Mouse (Mus musculus) ovary, postnatal 14 days (tissue): ENCODE measurements around the gene Gon4l.

Experiments
- DNase-seq: peaks from one replicate; pipeline ENCODE4 v3.0.0; 2022; ENCODE audit warnings: low spot score

Gene Gon4l

DNA sequence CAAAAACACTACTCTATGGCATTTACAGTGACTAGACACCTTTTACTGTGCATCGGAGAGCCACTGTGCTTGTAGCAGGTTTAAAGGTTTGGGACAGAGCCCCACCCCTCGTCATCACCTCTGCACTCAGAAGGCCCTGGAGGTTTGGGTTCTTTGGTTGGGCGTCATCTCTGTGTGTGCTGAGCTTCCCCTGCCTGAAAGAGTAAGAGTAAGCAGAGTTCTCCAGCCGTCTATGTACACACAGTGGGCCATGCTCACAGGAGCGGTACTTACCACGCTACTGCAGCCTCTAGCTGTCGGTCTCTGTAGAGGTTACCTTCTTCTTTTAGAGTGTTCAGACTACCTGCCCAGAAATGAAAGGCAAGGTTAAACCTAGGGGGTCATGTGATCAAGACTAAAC lies 77.6 kb downstream of the Gon4l start:
- no peak for DNase-seq

GRCm38 (mm10) chr3:88913511-88914383 lies 78.7 kb downstream of the Gon4l start, which contains the start of gene Msto1:
Gene Msto1, minus strand, starts transcription at chr3:88913999.
- peak; percentile 84 for DNase-seq

- DNase-seq, result no peak
These were observed 79.4 kb downstream of the Gon4l start for GRCm38 (mm10) chr3:88914384-88914810.

DNA sequence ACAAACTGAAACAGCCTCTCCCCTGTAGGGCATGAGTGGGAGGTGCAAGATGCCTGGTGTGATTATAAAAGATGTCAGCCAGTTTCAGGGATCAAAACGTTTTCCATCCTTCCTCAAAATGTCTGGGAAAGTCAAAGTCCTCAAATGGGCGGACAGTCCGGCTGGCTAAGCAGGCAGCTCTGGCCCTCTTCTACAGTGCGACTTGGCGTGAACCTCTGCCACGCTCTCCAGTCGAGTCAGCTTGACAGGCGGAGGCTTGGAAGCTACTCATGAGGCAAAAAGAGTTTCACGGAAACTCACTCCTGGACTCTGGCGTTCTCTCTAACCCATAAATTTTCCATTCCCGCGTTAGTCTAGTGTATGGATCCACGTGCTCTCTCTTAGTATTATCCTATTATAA lies 84.0 kb downstream of the Gon4l start:
- DNase-seq, result no peak

- DNase-seq, result no peak
These were observed 86.4 kb downstream of the Gon4l start for GRCm38 (mm10) chr3:88921411-88921810.

DNA sequence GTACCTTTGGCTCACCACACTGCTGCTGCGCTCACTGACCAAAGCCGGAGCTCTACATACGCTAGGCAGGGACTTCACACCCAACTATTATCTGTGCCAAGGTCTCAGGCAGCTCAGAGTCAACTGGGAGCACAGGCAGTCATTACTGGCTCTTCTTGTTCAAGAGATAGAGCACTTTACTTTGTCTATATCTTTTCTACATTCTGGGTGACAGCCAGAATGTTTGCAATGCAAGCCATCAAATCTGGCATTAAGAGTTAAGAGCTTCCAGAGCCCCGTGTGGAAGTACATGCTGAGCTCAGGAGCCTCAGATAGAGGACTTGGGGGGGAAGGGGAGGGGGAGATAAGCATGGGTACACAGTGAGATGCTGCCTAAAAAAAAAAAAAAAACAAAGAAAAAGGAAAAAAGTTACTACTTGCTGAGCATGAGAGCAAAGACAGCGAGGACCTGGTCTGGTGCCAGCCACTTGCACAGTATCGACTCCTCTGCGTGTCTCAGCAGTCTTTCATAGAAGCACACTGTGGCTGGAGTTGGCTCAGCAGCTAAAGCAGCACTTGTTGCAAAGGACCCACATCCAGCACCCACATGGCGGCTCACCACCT lies 89.1 kb downstream of the Gon4l start:
- DNase-seq, result no peak

DNA sequence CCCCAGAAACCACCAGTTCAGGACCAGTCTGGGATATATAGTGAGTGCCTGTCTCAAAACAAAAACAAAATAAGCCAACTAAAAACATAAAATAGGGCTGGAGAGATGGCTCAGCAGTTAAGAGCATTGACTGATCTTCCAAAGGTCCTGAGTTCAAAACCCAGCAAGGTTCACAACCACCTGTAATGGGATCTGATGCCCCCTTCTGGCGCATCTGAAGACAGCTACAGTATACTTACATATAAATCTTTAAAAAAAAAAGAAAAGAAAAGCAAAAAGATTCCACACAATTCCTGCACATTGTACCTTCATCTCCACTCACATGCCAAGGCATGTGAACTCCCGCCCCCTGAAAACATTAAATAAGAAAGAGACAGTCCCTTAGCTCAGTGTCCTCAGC lies 90.6 kb downstream of the Gon4l start:
- DNase-seq, result no peak

- no peak for DNase-seq
These were observed 94.5 kb downstream of the Gon4l start for GRCm38 (mm10) chr3:88929501-88929900.

- DNase-seq, result no peak
These were observed 104.0 kb downstream of the Gon4l start for GRCm38 (mm10) chr3:88939071-88939470.

GRCm38 (mm10) chr3:88939749-88940148 lies 104.7 kb downstream of the Gon4l start:
- no peak for DNase-seq

- DNase-seq, result no peak
These were observed 107.4 kb downstream of the Gon4l start for GRCm38 (mm10) chr3:88942316-88942880.

DNA sequence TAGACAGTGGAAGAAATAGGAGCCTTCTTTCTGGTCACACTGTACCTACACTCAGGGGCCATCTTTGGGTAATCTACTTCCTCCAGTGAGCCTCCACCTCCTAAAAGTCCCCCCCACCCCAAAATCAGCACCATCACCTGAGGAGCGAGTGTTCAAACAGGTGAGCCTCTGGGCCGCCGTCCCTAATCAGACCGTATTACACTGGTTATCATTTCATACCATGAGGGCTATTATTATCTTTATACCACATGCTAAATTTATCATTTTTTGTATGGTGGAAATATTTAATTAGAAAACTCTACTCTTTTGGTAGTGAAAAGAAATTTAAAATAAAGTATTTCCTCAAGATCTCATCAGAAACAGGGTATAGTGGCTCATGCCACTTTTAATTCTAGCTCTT lies 109.1 kb downstream of the Gon4l start:
- no peak for DNase-seq

DNA sequence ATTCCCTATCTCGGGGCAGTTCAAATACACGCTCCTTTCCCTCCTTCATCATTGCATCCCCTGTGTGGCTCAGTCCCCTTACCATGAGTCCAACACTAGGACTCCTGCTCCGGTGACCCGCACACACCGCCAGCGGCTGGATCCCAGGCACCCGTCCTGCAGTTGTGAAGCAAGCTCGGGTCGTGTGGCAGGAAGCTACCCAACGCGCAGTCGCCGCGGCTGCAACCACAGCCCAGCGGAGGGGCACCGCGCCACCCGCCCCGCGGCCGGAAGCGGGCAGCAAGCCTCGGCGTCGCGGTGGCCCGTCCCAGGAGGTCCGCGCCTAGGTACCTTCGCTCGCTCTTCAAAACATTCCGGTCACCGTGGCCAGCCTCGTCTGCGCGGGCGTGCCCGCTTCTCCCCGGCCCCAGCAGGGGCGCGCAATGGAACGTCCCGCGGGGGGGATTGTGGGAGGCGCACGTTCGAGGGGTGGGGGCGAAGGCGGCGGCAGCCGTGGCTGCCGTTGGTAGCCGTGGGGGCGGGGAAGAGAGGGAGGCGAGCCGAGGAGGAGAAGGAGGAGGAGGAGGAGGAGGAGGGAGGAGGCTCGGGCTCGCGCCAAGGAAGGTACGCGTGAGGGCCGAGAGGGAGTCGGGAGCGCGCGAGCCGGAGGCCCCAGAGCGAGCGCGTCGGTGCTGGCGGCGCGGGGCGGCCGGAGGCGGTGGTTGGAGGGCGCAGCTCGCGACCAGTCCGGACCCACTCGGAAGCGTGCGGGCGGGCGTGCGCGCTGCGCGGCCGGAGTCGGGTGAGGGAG lies 115.0 kb downstream of the Gon4l start:
- peak; percentile 84 for DNase-seq

- DNase-seq, result peak; percentile 69
These were observed 115.7 kb downstream of the Gon4l start, which contains the start of the genes Ash1l and Dap3 for GRCm38 (mm10) chr3:88950576-88951326. Gene Ash1l, plus strand, starts transcription at chr3:88950622. Gene Dap3, minus strand, starts transcription at chr3:88951181.

- no peak for DNase-seq
These were observed 116.3 kb downstream of the Gon4l start for GRCm38 (mm10) chr3:88951327-88951800.

DNA sequence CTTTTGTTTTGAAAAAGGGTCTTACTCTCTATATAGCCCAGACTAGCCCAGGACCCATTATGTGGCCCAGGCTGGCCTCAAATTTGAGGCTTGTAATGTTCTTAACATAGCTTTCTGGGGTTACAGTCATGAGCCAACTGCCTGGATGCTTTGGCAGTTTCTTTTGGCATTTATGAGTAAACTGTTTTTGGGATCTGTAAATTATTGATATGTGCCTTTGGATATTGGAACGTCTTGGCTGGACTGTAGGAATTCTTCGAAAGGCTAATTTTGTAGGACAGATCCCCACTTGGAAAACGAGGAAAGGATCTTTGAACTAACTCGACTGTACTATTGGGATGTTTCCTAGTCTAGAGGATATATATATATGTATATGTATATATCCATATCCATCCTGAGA lies 118.2 kb downstream of the Gon4l start:
- DNase-seq, result no peak

DNA sequence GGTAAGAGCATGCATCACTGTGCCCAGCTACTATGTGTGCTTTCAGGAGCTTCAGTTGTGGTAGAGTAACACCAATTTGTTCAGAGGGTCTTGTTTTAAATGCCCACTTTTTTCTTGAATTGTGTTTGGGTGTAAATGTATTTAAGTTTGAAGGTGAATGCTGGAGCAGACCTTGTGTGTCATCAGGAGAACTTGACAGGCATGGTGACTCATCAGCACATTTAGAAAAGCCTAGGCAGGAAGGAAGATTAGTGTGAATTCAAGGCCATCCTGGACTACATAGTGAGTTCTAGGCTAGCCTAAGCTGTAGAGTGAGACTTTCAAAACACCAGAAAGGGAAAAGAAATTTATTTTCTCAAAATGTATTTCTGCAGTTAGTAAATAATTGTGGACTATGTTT lies 118.7 kb downstream of the Gon4l start:
- no peak for DNase-seq
